Mouse (Mus musculus): Measurements from ENCODE around the gene Gpr61. TPM values are rescaled to one million over a fixed set of nuclear protein-coding genes. Genes with fewer than 3 reads are reported as not detected.

Gpr61 gene
- polyA plus RNA-seq, 1 experiment from 2014 or later = 0.11 TPM

GRCm38 (mm10) chr3:108140786-108141185 lies 13.9 kb downstream of the Gpr61 start:
- ATAC-seq (ENCODE audit: low FRiP score, low TSS enrichment) (no peak), DNase-seq (ENCODE audit: low spot score) (no peak)
- H3K36me3 ChIP-seq (ENCODE audit: control insufficient read depth, insufficient read depth, low read length) = no peaks in the 10 kb centered on the region
- no peaks in the 10 kb centered on the region for H3K9me3 ChIP-seq (ENCODE audit: control insufficient read depth, low read length)
- H3K27me3 ChIP-seq (ENCODE audit: control insufficient read depth, insufficient read depth, low read length) = no peaks in the 10 kb centered on the region
- H3K4me1 ChIP-seq (replicated peaks; ENCODE audit: control insufficient read depth, insufficient read depth) = no peaks in the 10 kb centered on the region; the same call in 1 of the 2 replicates
- no peak overlapping the region for H3K27ac ChIP-seq (replicated peaks)
- 82% methylated on average over 4 of the region's 4 CpGs for WGBS
- H3K4me2 ChIP-seq (replicated peaks; ENCODE audit: low read depth) = no peak overlapping the region
- no peak overlapping the region for H3K9ac ChIP-seq (ENCODE audit: low read length)
- H3K4me3 ChIP-seq (ENCODE audit: low read depth, low read length) = no peak overlapping the region
- TF ChIP-seq EP300 (optimal IDR thresholded peaks at IDR 0.05) (no peak), CTCF (IDR thresholded peaks at IDR 0.05; ENCODE audit: low read depth) (no peak)

GRCm38 (mm10) chr3:108139113-108139512 lies 15.6 kb downstream of the Gpr61 start:
- Histone ChIP-seq H3K9me3 (ENCODE audit: control insufficient read depth, low read length) (no peaks in the 10 kb centered on the region), H3K27me3 (ENCODE audit: control insufficient read depth, insufficient read depth, low read length) (no peaks in the 10 kb centered on the region), H3K4me1 (replicated peaks; ENCODE audit: control insufficient read depth, insufficient read depth) (no peaks in the 10 kb centered on the region), H3K4me2 (replicated peaks; ENCODE audit: low read depth) (no peak overlapping the region), H3K9ac (ENCODE audit: low read length) (no peak overlapping the region), H3K27ac (replicated peaks) (no peak overlapping the region), H3K4me3 (ENCODE audit: low read depth, low read length) (no peak overlapping the region), H3K36me3 (ENCODE audit: control insufficient read depth, insufficient read depth, low read length) (no peaks in the 10 kb centered on the region)
- TF ChIP-seq CTCF (IDR thresholded peaks at IDR 0.05; ENCODE audit: low read depth) (no peak), EP300 (optimal IDR thresholded peaks at IDR 0.05) (no peak)
- ATAC-seq (ENCODE audit: low FRiP score, low TSS enrichment) (no peak), DNase-seq (ENCODE audit: low spot score) (no peak)
- WGBS = 63% methylated on average over 1 of the region's 1 CpGs

GRCm38 (mm10) chr3:108134701-108135100 lies 20.0 kb downstream of the Gpr61 start:
- WGBS = 80% methylated on average over 11 of the region's 11 CpGs
- no peak for ATAC-seq (ENCODE audit: low FRiP score, low TSS enrichment)

GRCm38 (mm10) chr3:108132484-108132883 lies 22.2 kb downstream of the Gpr61 start:
- Histone ChIP-seq H3K27me3 (ENCODE audit: control insufficient read depth, insufficient read depth, low read length) (no peaks in the 10 kb centered on the region), H3K4me2 (replicated peaks; ENCODE audit: low read depth) (no peak overlapping the region), H3K9ac (ENCODE audit: low read length) (no peak overlapping the region), H3K9me3 (ENCODE audit: control insufficient read depth, low read length) (no peaks in the 10 kb centered on the region), H3K27ac (replicated peaks) (0 out of 2 replicates have a peak overlapping the region, but pooled peaks have one; percentile 49), H3K4me3 (ENCODE audit: low read depth, low read length) (no peak overlapping the region), H3K4me1 (replicated peaks; ENCODE audit: control insufficient read depth, insufficient read depth) (0 out of 2 replicates have a peak, but pooled peaks cover 2% of the 10 kb centered on the region), H3K36me3 (ENCODE audit: control insufficient read depth, insufficient read depth, low read length) (no peaks in the 10 kb centered on the region)
- 83% methylated on average over 1 of the region's 1 CpGs for WGBS
- ATAC-seq (ENCODE audit: low FRiP score, low TSS enrichment) = no peak
- DNase-seq (ENCODE audit: low spot score) = no peak
- no peak for TF ChIP-seq EP300 (optimal IDR thresholded peaks at IDR 0.05)
- no peak for TF ChIP-seq CTCF (IDR thresholded peaks at IDR 0.05; ENCODE audit: low read depth)

More at GRCm38 (mm10) chr3:108134701-108135100, 20.0 kb downstream of the Gpr61 start:
- TF ChIP-seq EP300 (optimal IDR thresholded peaks at IDR 0.05) (no peak), CTCF (IDR thresholded peaks at IDR 0.05; ENCODE audit: low read depth) (no peak)
- no peak overlapping the region for H3K4me2 ChIP-seq (replicated peaks; ENCODE audit: low read depth)
- H3K4me3 ChIP-seq (ENCODE audit: low read depth, low read length) = no peak overlapping the region
- H3K9me3 ChIP-seq (ENCODE audit: control insufficient read depth, low read length) = no peaks in the 10 kb centered on the region
- H3K9ac ChIP-seq (ENCODE audit: low read length) = no peak overlapping the region
- 0 out of 2 replicates have a peak, but pooled peaks cover 2% of the 10 kb centered on the region for H3K4me1 ChIP-seq (replicated peaks; ENCODE audit: control insufficient read depth, insufficient read depth)
- no peak for DNase-seq (ENCODE audit: low spot score)
- no peaks in the 10 kb centered on the region for H3K27me3 ChIP-seq (ENCODE audit: control insufficient read depth, insufficient read depth, low read length)
- H3K36me3 ChIP-seq (ENCODE audit: control insufficient read depth, insufficient read depth, low read length) = no peaks in the 10 kb centered on the region
- H3K27ac ChIP-seq (replicated peaks) = no peak overlapping the region

GRCm38 (mm10) chr3:108131821-108132220 lies 22.9 kb downstream of the Gpr61 start:
- no peak for ATAC-seq (ENCODE audit: low FRiP score, low TSS enrichment)

GRCm38 (mm10) chr3:108131216-108131615 lies 23.5 kb downstream of the Gpr61 start:
- H3K4me3 ChIP-seq (ENCODE audit: low read depth, low read length) = no peak overlapping the region
- H3K9me3 ChIP-seq (ENCODE audit: control insufficient read depth, low read length) = no peaks in the 10 kb centered on the region
- H3K4me1 ChIP-seq (replicated peaks; ENCODE audit: control insufficient read depth, insufficient read depth) = 0 out of 2 replicates have a peak, but pooled peaks cover 2% of the 10 kb centered on the region
- DNase-seq (ENCODE audit: low spot score) (no peak), ATAC-seq (ENCODE audit: low FRiP score, low TSS enrichment) (peak; percentile 56; the same call in 1 of the 2 replicates)
- 70% methylated on average over 5 of the region's 5 CpGs for WGBS
- TF ChIP-seq EP300 (optimal IDR thresholded peaks at IDR 0.05) (no peak), CTCF (IDR thresholded peaks at IDR 0.05; ENCODE audit: low read depth) (no peak)
- H3K4me2 ChIP-seq (replicated peaks; ENCODE audit: low read depth) = no peak overlapping the region
- H3K36me3 ChIP-seq (ENCODE audit: control insufficient read depth, insufficient read depth, low read length) = no peaks in the 10 kb centered on the region
- H3K27ac ChIP-seq (replicated peaks) = no peak overlapping the region
- no peaks in the 10 kb centered on the region for H3K27me3 ChIP-seq (ENCODE audit: control insufficient read depth, insufficient read depth, low read length)
- H3K9ac ChIP-seq (ENCODE audit: low read length) = no peak overlapping the region

More at GRCm38 (mm10) chr3:108131821-108132220, 22.9 kb downstream of the Gpr61 start:
- 76% methylated on average over 1 of the region's 1 CpGs for WGBS
- no peak for DNase-seq (ENCODE audit: low spot score)
- TF ChIP-seq EP300 (optimal IDR thresholded peaks at IDR 0.05) (no peak), CTCF (IDR thresholded peaks at IDR 0.05; ENCODE audit: low read depth) (no peak)
- H3K4me1 ChIP-seq (replicated peaks; ENCODE audit: control insufficient read depth, insufficient read depth) = 0 out of 2 replicates have a peak, but pooled peaks cover 2% of the 10 kb centered on the region
- H3K4me2 ChIP-seq (replicated peaks; ENCODE audit: low read depth) = no peak overlapping the region
- no peaks in the 10 kb centered on the region for H3K9me3 ChIP-seq (ENCODE audit: control insufficient read depth, low read length)
- H3K27me3 ChIP-seq (ENCODE audit: control insufficient read depth, insufficient read depth, low read length) = no peaks in the 10 kb centered on the region
- no peak overlapping the region for H3K9ac ChIP-seq (ENCODE audit: low read length)
- no peaks in the 10 kb centered on the region for H3K36me3 ChIP-seq (ENCODE audit: control insufficient read depth, insufficient read depth, low read length)
- H3K4me3 ChIP-seq (ENCODE audit: low read depth, low read length) = no peak overlapping the region
- H3K27ac ChIP-seq (replicated peaks) = 0 out of 2 replicates have a peak overlapping the region, but pooled peaks have one; percentile 49
